Mouse (Mus musculus): ENCODE data around the gene Tas2r137.

Gene Tas2r137

GRCm38 (mm10) chr6:40490933-40491332 is at the start of gene Tas2r137:
Gene Tas2r137, plus strand, starts transcription at chr6:40491233.
- no peak for DNase-seq

DNA sequence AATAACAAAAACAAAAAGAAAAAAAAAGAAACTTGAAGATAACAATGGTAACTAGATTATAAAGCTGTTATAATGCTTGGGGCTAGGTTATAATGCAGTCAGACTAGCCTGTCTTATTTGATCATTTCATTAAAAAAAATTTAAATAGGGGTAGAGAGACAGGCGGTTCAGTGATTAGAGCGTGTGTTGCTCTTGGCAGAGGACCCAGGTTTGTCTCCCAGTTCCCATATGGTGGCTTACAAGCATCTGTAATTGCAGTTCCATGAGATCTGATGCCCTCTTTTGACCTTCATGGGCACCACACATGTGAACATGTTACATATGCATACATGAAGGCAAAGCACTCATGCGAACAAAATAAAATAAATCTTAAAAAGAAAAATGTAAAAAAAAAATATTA is 49.8 kb upstream of the Tas2r137 start:
- DNase-seq, result no peak

DNA sequence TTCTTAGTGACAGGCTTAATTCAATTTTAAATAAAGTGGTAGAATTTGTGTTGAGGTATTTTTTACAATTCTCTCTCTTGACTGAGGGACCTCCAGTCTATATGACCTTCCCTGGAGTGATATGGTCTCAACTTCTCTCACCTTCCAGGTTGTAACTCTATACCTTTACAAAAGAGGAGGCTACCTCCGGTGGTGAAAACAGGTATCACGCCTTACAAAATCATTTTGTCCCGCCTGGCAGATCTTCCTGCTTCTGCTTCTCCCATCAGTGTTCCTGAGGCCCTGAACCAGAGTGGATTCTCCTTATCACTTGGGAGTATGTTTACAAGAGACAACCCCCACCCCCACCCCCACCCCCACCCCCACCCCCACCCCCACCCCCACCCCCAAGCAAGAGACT is 49.3 kb upstream of the Tas2r137 start:
- peak; percentile 38 to 49 for DNase-seq

GRCm38 (mm10) chr6:40443281-40443928 is 47.6 kb upstream of the Tas2r137 start:
- no peak for DNase-seq

- no peak for DNase-seq
Measured at GRCm38 (mm10) chr6:40448626-40449025, 42.4 kb upstream of the Tas2r137 start.

- peak; percentile 45 to 49 for DNase-seq
Measured at GRCm38 (mm10) chr6:40454436-40455041, 36.5 kb upstream of the Tas2r137 start.

DNA sequence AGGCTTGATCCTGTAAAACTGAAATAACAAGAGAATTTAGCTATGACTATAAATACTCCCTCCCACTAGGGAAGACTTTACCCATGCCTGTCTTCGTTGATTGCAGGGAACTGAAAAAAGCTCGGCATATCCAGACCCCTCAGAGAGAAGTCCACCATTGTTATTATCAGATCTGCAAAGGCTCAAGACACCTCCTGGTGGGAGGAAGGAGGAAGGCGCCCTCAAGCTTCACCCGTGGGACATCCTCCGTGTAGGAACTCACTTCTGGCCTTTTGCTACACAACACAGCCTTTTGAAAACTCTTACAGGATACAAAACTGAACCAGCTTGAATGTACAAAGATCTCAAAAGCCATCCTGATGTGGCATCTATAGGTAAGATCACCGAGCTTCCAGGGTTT is 25.3 kb upstream of the Tas2r137 start:
- peak; percentile 46 to 53 for DNase-seq

- peak; percentile 93 to 94 for DNase-seq
Measured at GRCm38 (mm10) chr6:40470916-40471719, 19.9 kb upstream of the Tas2r137 start, which contains the start of gene Ssbp1. Gene Ssbp1, plus strand, starts transcription at chr6:40471352.

GRCm38 (mm10) chr6:40471720-40472010 is 19.4 kb upstream of the Tas2r137 start:
- no peak for DNase-seq

DNA sequence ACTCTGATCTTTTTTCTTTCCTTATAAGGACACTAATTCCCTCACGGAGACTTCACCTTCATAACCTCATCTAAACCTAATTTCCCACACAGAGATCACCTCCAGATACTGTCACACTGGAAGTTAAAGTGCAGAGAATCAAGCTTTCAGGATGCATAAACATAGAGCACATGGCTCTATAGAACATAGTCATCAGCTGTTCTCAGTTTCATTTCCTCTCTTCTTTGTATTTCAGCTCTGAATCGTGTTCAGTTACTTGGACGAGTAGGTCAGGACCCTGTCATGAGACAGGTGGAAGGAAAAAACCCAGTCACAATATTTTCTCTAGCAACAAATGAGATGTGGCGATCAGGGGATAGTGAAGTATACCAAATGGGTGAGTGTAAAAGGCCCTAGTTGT is 14.9 kb upstream of the Tas2r137 start:
- peak; percentile 20 to 28 for DNase-seq

- no peak for DNase-seq
Measured at GRCm38 (mm10) chr6:40479705-40480104, 11.3 kb upstream of the Tas2r137 start.

DNA sequence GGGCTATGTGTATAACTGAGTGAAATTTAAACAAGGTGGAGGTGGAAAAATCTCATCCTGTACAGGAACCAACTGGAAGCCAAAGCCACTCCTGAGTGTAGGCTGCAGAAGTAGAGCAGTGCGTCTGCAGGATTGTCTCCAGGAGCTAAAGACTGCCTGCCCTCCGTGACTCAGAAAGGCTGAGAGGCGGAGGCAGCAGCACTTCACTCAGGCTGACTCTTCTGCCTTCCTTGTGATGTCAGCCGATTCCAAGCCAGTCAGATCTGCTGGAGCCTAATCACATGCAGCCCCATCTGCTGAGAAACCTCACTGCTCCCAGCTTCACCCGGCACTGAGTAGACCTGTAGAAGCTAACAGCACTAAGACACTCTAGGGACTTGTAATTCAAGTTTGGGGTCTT is 8.7 kb upstream of the Tas2r137 start:
- DNase-seq, result no peak

DNA sequence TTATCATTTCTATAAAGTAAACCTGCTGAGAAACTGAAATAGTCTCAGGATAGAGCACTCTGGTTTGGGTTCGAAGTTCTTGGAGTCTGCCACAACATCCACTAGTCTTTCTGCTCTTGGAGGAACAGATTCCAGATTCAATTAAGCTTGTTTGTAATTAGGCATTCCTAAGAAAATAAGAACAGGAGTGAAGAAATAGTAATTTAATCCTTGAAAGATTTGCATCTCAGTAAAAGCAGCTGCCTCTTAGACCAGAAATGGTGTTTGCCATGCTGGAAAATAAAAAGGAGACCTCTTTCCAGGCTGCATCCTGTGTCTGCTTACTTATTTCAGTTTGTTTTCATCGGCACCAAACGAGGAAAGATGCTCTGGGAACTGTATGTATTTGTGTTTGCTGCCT is 2.2 kb downstream of the Tas2r137 start, which contains the start of gene Tas2r108:
Tas2r108 (plus strand) TSS at position 301 of the 400 bp plus-strand sequence.
- DNase-seq, result no peak

- DNase-seq, result no peak
Measured at GRCm38 (mm10) chr6:40519408-40519807, 28.4 kb downstream of the Tas2r137 start, which contains the start of gene Prss37. Gene Prss37, minus strand, starts transcription at chr6:40519508.
